Mouse (Mus musculus): ENCODE data around the gene Exosc7.

Exosc7 gene

GRCm38 (mm10) chr9:123112805-123113521 is at the start of gene Exosc7, which contains the start of gene Zdhhc3:
Exosc7 (plus strand) TSS chr9:123113215.
Zdhhc3 (minus strand) TSS chr9:123113205.
- peak; percentile 83 for DNase-seq (ENCODE audit: low spot score)

- no peak for DNase-seq (ENCODE audit: low spot score)
Measured at GRCm38 (mm10) chr9:123079149-123079548, 33.9 kb upstream of the Exosc7 start.

GRCm38 (mm10) chr9:123080355-123080754 is 32.7 kb upstream of the Exosc7 start:
- no peak for DNase-seq (ENCODE audit: low spot score)

- DNase-seq (ENCODE audit: low spot score): no peak
Measured at GRCm38 (mm10) chr9:123080796-123081195, 32.2 kb upstream of the Exosc7 start.

GRCm38 (mm10) chr9:123085373-123085772 is 27.6 kb upstream of the Exosc7 start:
- DNase-seq (ENCODE audit: low spot score): no peak

- DNase-seq (ENCODE audit: low spot score): no peak
Measured at GRCm38 (mm10) chr9:123087558-123087957, 25.5 kb upstream of the Exosc7 start.

GRCm38 (mm10) chr9:123090844-123091243 is 22.2 kb upstream of the Exosc7 start:
- no peak for DNase-seq (ENCODE audit: low spot score)

- DNase-seq (ENCODE audit: low spot score): no peak
Measured at GRCm38 (mm10) chr9:123099631-123100455, 13.2 kb upstream of the Exosc7 start.

GRCm38 (mm10) chr9:123103425-123103824 is 9.6 kb upstream of the Exosc7 start:
- no peak for DNase-seq (ENCODE audit: low spot score)

- DNase-seq (ENCODE audit: low spot score): no peak
Measured at GRCm38 (mm10) chr9:123104362-123104761, 8.7 kb upstream of the Exosc7 start.

GRCm38 (mm10) chr9:123107186-123107585 is 5.8 kb upstream of the Exosc7 start:
- no peak for DNase-seq (ENCODE audit: low spot score)

GRCm38 (mm10) chr9:123109188-123109587 is 3.8 kb upstream of the Exosc7 start:
- no peak for DNase-seq (ENCODE audit: low spot score)

GRCm38 (mm10) chr9:123111751-123112221 is 1.2 kb upstream of the Exosc7 start:
- DNase-seq (ENCODE audit: low spot score): no peak

GRCm38 (mm10) chr9:123113931-123114330 is 916 bp downstream of the Exosc7 start:
- no peak for DNase-seq (ENCODE audit: low spot score)

GRCm38 (mm10) chr9:123115566-123115965 is 2.6 kb downstream of the Exosc7 start:
- no peak for DNase-seq (ENCODE audit: low spot score)

- DNase-seq (ENCODE audit: low spot score): no peak
Measured at GRCm38 (mm10) chr9:123123017-123123416, 10.0 kb downstream of the Exosc7 start.

- peak; percentile 27 for DNase-seq (ENCODE audit: low spot score)
Measured at GRCm38 (mm10) chr9:123123571-123124412, 10.8 kb downstream of the Exosc7 start.

- DNase-seq (ENCODE audit: low spot score): no peak
Measured at GRCm38 (mm10) chr9:123124413-123124981, 11.5 kb downstream of the Exosc7 start.

- DNase-seq (ENCODE audit: low spot score): no peak
Measured at GRCm38 (mm10) chr9:123127663-123128062, 14.6 kb downstream of the Exosc7 start.

- DNase-seq (ENCODE audit: low spot score): no peak
Measured at GRCm38 (mm10) chr9:123132994-123133393, 20.0 kb downstream of the Exosc7 start.

- DNase-seq (ENCODE audit: low spot score): no peak
Measured at GRCm38 (mm10) chr9:123136953-123137682, 24.1 kb downstream of the Exosc7 start.

All from spleen, adult 12 weeks (tissue).